Mouse (Mus musculus) midbrain, embryonic 10.5 days (tissue): ENCODE measurements at regions not wholly inside any gene's neighbourhood (a gene's known extent, or its start where the extent isn't known, plus 50 kb on each side); places are given as distances from the start of the nearest gene placed in this dataset.
A peak's percentile ranks its signal among the peaks of the same experiment; 100 is the strongest.

ENCODE experiments used
- DNase-seq: peaks from one replicate; pipeline ENCODE4 v3.0.0-alpha.2; 2017; ENCODE audit warnings: low spot score
- H3K27ac ChIP-seq: fragments of 300-500 bp; sonication (generic); replicated peaks from 2 replicates; pipeline ENCODE4 v1.5.1; 2016; ENCODE audit warnings: mild to moderate bottlenecking
- H3K27me3 ChIP-seq: fragments of 300-500 bp; sonication (generic); 2 replicates; pipeline ENCODE4 v1.6.1; 2016; ENCODE audit warnings: low read depth, mild to moderate bottlenecking; ENCODE audit not compliant: poor library complexity, severe bottlenecking
- H3K36me3 ChIP-seq: fragments of 300-500 bp; sonication (generic); 2 replicates; pipeline ENCODE4 v1.6.1; 2016; ENCODE audit warnings: mild to moderate bottlenecking, moderate library complexity
- H3K4me1 ChIP-seq: fragments of 300-500 bp; sonication (generic); 2 replicates; pipeline ENCODE4 v1.6.1; 2016
- H3K4me3 ChIP-seq: fragments of 300-500 bp; sonication (generic); 2 replicates; pipeline ENCODE4 v1.5.1; 2016; ENCODE audit warnings: mild to moderate bottlenecking, moderate library complexity
- H3K9me3 ChIP-seq: fragments of 300-500 bp; sonication (generic); replicated peaks from 2 replicates; pipeline ENCODE4 v1.6.1; 2016; ENCODE audit warnings: mild to moderate bottlenecking
- WGBS: fragments of 180-500 bp; shearing (Covaris S2); methylation state at CpG from one replicate; pipeline ENCODE4 v1.1.7; 2016; 5-methylcytosine and 5-hydroxymethylcytosine counted together

GRCm38 (mm10) chr19:60408436-60408835 lies 59.7 kb downstream of the Prlhr start:
- H3K4me3 ChIP-seq = no peak overlapping the region
- H3K27me3 ChIP-seq = no peaks in the 10 kb centered on the region
- no peak for DNase-seq
- H3K9me3 ChIP-seq = no peaks in the 10 kb centered on the region
- H3K27ac ChIP-seq = no peak overlapping the region
- 85% methylated on average over 3 of the region's 3 CpGs for WGBS
- H3K36me3 ChIP-seq = no peaks in the 10 kb centered on the region
- no peaks in the 10 kb centered on the region for H3K4me1 ChIP-seq

GRCm38 (mm10) chr19:60399425-60399824 lies 68.7 kb downstream of the Prlhr start:
- no peak overlapping the region for H3K27ac ChIP-seq
- DNase-seq = no peak
- H3K36me3 ChIP-seq = no peaks in the 10 kb centered on the region
- H3K4me1 ChIP-seq = no peaks in the 10 kb centered on the region
- H3K9me3 ChIP-seq = no peaks in the 10 kb centered on the region
- H3K27me3 ChIP-seq = no peaks in the 10 kb centered on the region
- no peak overlapping the region for H3K4me3 ChIP-seq
- 86% methylated on average over 3 of the region's 3 CpGs for WGBS

- no peak overlapping the region for H3K27ac ChIP-seq
- H3K4me3 ChIP-seq = no peak overlapping the region
- no peak for DNase-seq
- no peaks in the 10 kb centered on the region for H3K9me3 ChIP-seq
- H3K36me3 ChIP-seq = no peaks in the 10 kb centered on the region
- 81% methylated on average over 1 of the region's 1 CpGs for WGBS
- H3K27me3 ChIP-seq = no peaks in the 10 kb centered on the region
- no peaks in the 10 kb centered on the region for H3K4me1 ChIP-seq
Observed at GRCm38 (mm10) chr19:60397666-60398065, 70.4 kb downstream of the Prlhr start.

GRCm38 (mm10) chr19:60396604-60397003 lies 71.5 kb downstream of the Prlhr start:
- DNase-seq = no peak
- no peak overlapping the region for H3K4me3 ChIP-seq
- no peaks in the 10 kb centered on the region for H3K27me3 ChIP-seq
- no peaks in the 10 kb centered on the region for H3K36me3 ChIP-seq
- no peaks in the 10 kb centered on the region for H3K9me3 ChIP-seq
- no peak overlapping the region for H3K27ac ChIP-seq
- 88% methylated on average over 5 of the region's 5 CpGs for WGBS
- H3K4me1 ChIP-seq = no peaks in the 10 kb centered on the region

GRCm38 (mm10) chr19:60386563-60387241 lies 81.4 kb downstream of the Prlhr start:
- Histone ChIP-seq H3K4me3 (no peak overlapping the region), H3K27ac (no peak overlapping the region), H3K36me3 (no peaks in the 10 kb centered on the region), H3K9me3 (no peaks in the 10 kb centered on the region), H3K4me1 (no peaks in the 10 kb centered on the region), H3K27me3 (no peaks in the 10 kb centered on the region)
- no peak for DNase-seq
- WGBS = 80% methylated on average over 3 of the region's 3 CpGs

GRCm38 (mm10) chr19:60384721-60385120 lies 83.4 kb downstream of the Prlhr start:
- Histone ChIP-seq H3K9me3 (no peaks in the 10 kb centered on the region), H3K4me3 (no peak overlapping the region), H3K27me3 (no peaks in the 10 kb centered on the region), H3K27ac (no peak overlapping the region), H3K4me1 (no peaks in the 10 kb centered on the region), H3K36me3 (no peaks in the 10 kb centered on the region)
- WGBS = 89% methylated on average over 5 of the region's 5 CpGs
- DNase-seq = no peak

- Histone ChIP-seq H3K9me3 (no peaks in the 10 kb centered on the region), H3K4me3 (no peak overlapping the region), H3K27me3 (no peaks in the 10 kb centered on the region), H3K36me3 (no peaks in the 10 kb centered on the region), H3K27ac (no peak overlapping the region), H3K4me1 (no peaks in the 10 kb centered on the region)
- DNase-seq = no peak
Observed at GRCm38 (mm10) chr19:60382661-60383060, 85.4 kb downstream of the Prlhr start.

GRCm38 (mm10) chr19:60379030-60379605 lies 89.0 kb downstream of the Prlhr start:
- Histone ChIP-seq H3K4me3 (no peak overlapping the region), H3K36me3 (no peaks in the 10 kb centered on the region), H3K9me3 (no peaks in the 10 kb centered on the region), H3K27me3 (no peaks in the 10 kb centered on the region), H3K4me1 (no peaks in the 10 kb centered on the region), H3K27ac (no peak overlapping the region)
- 80% methylated on average over 2 of the region's 2 CpGs for WGBS
- DNase-seq = no peak

GRCm38 (mm10) chr19:60363988-60364599 lies 104.0 kb downstream of the Prlhr start:
- Histone ChIP-seq H3K36me3 (no peaks in the 10 kb centered on the region), H3K4me1 (peaks cover 18% of the 10 kb centered on the region), H3K4me3 (no peak overlapping the region), H3K27me3 (no peaks in the 10 kb centered on the region), H3K27ac (no peak overlapping the region), H3K9me3 (no peaks in the 10 kb centered on the region)
- no peak for DNase-seq
- WGBS = 51% methylated on average over 4 of the region's 4 CpGs

GRCm38 (mm10) chr19:60344911-60345310 lies 118.4 kb upstream of the Fam204a start:
- no peak overlapping the region for H3K27ac ChIP-seq
- no peak for DNase-seq
- no peaks in the 10 kb centered on the region for H3K36me3 ChIP-seq
- no peaks in the 10 kb centered on the region for H3K9me3 ChIP-seq
- no peak overlapping the region for H3K4me3 ChIP-seq
- WGBS = 94% methylated on average over 12 of the region's 12 CpGs
- H3K27me3 ChIP-seq = no peaks in the 10 kb centered on the region
- H3K4me1 ChIP-seq = no peaks in the 10 kb centered on the region

- H3K4me1 ChIP-seq = no peaks in the 10 kb centered on the region
- H3K9me3 ChIP-seq = no peaks in the 10 kb centered on the region
- no peak overlapping the region for H3K27ac ChIP-seq
- DNase-seq = peak; percentile 65
- no peak overlapping the region for H3K4me3 ChIP-seq
- H3K27me3 ChIP-seq = no peaks in the 10 kb centered on the region
- no peaks in the 10 kb centered on the region for H3K36me3 ChIP-seq
- 16% methylated on average over 3 of the region's 3 CpGs for WGBS
Observed at GRCm38 (mm10) chr19:60341485-60341884, 115.0 kb upstream of the Fam204a start.

GRCm38 (mm10) chr19:60340234-60340633 lies 113.7 kb upstream of the Fam204a start:
- no peak overlapping the region for H3K27ac ChIP-seq
- H3K4me3 ChIP-seq = no peak overlapping the region
- H3K36me3 ChIP-seq = no peaks in the 10 kb centered on the region
- no peaks in the 10 kb centered on the region for H3K27me3 ChIP-seq
- no peaks in the 10 kb centered on the region for H3K9me3 ChIP-seq
- 91% methylated on average over 6 of the region's 6 CpGs for WGBS
- H3K4me1 ChIP-seq = no peaks in the 10 kb centered on the region
- no peak for DNase-seq

GRCm38 (mm10) chr19:60334521-60334920 lies 108.0 kb upstream of the Fam204a start:
- WGBS = 66% methylated on average over 7 of the region's 7 CpGs
- Histone ChIP-seq H3K9me3 (no peaks in the 10 kb centered on the region), H3K27me3 (no peaks in the 10 kb centered on the region), H3K36me3 (no peaks in the 10 kb centered on the region), H3K4me3 (no peak overlapping the region), H3K4me1 (no peaks in the 10 kb centered on the region; the same call in 1 of the 2 replicates), H3K27ac (no peak overlapping the region)
- no peak for DNase-seq
